Mouse (Mus musculus) neural tube, embryonic 15.5 days (tissue): ENCODE results near the gene Zic1. TPM values are rescaled to one million over a fixed set of nuclear protein-coding genes. Genes with fewer than 3 reads are reported as not detected.

Experiments
- ATAC-seq: fragments of 200-750 bp; cut with Nextera tagmentation; 2 replicates; pipeline ENCODE4 v1.8.0; 2017; ENCODE audit warnings: mild to moderate bottlenecking, moderate TSS enrichment, moderate library complexity; ENCODE audit not compliant: low FRiP score
- H3K27ac ChIP-seq: fragments of 300-500 bp; sonication (generic); replicated peaks from 2 replicates; pipeline ENCODE4 v1.5.1; 2015; ENCODE audit warnings: mild to moderate bottlenecking, inconsistent platforms
- H3K27me3 ChIP-seq: fragments of 300-500 bp; sonication (generic); replicated peaks from 2 replicates; pipeline ENCODE4 v1.6.1; 2015; ENCODE audit warnings: inconsistent platforms
- H3K36me3 ChIP-seq: fragments of 300-500 bp; sonication (generic); 2 replicates; pipeline ENCODE4 v1.6.1; 2015; ENCODE audit warnings: inconsistent platforms
- H3K4me1 ChIP-seq: fragments of 300-500 bp; sonication (generic); 2 replicates; pipeline ENCODE4 v1.6.1; 2015; ENCODE audit warnings: inconsistent platforms
- H3K4me2 ChIP-seq: fragments of 300-500 bp; sonication (generic); 2 replicates; pipeline ENCODE4 v1.6.1; 2015; ENCODE audit warnings: inconsistent platforms, mild to moderate bottlenecking, moderate library complexity
- H3K4me3 ChIP-seq: fragments of 300-500 bp; sonication (generic); replicated peaks from 2 replicates; pipeline ENCODE4 v1.5.1; 2015; ENCODE audit warnings: mild to moderate bottlenecking, inconsistent platforms
- H3K9ac ChIP-seq: fragments of 300-500 bp; sonication (generic); replicated peaks from 2 replicates; pipeline ENCODE4 v1.6.1; 2015; ENCODE audit warnings: mild to moderate bottlenecking, inconsistent platforms
- H3K9me3 ChIP-seq: fragments of 300-500 bp; sonication (generic); replicated peaks from 2 replicates; pipeline ENCODE4 v1.6.1; 2016; ENCODE audit warnings: inconsistent platforms
- WGBS: fragments of 180-500 bp; shearing (Covaris S2); methylation state at CpG from one replicate; pipeline ENCODE4 v1.1.7; 2015; ENCODE audit warnings: mixed read lengths; 5-methylcytosine and 5-hydroxymethylcytosine counted together
- polyA plus RNA-seq: library from polyadenylated mRNA; unstranded; fragments of >200 nt; fragmentation: Nextera tagmentation; extraction: Ambion mirVana; gene quantifications from 2 replicates; pipeline ENCODE4 v1.2.1, GENCODE M21; 2015

The Zic1 gene
- polyA plus RNA-seq, 1 experiment from 2014 or later = 13.2 TPM

DNA sequence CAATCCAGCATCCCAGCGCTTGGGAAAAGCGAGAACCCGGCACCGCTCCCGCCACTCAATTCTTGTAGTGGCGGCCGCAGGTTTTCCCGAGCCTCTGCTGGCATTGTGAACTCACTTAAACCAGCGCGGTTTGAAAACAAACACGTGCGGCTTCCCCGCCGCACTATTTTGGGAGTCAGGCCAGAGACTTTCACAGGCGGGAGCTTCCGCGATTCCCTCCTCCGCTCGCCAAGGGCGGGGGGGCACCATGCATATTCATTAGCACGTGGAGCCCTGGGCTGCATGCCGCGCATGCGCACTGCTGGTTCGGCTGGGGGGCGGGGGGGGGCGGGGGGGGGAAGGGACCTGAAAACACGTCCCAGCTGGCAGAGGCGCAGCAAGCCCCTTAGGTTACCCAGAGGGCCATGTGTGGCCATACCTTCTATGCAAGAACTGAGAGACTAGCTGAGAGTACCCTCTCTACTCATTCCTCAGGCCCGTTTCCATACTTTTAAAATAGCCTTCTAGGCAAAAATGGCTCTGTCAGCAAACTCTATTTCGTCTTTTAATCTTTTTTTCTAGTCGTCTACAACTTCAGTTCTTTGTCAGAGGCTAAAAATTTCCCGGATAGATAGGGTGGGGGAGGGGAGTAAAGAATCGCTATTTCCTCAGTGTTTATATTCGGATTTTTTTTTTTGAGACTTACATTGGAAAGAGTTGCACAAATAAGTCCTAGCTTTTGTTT lies 9.8 kb downstream of the Zic1 start:
- H3K4me2 ChIP-seq = peak overlapping the region; percentile 59
- H3K9me3 ChIP-seq = no peaks in the 10 kb centered on the region
- H3K4me3 ChIP-seq = peak overlapping the region; percentile 34
- H3K36me3 ChIP-seq = no peaks in the 10 kb centered on the region
- H3K9ac ChIP-seq = 0 out of 2 replicates have a peak overlapping the region, but pooled peaks have one; percentile 32
- H3K4me1 ChIP-seq = peaks cover 18% of the 10 kb centered on the region
- ATAC-seq = peak; percentile 78
- under 1% methylated on average over 34 of the region's 35 CpGs for WGBS
- H3K27ac ChIP-seq = peak overlapping the region; percentile 78
- H3K27me3 ChIP-seq = peaks cover 30% of the 10 kb centered on the region

DNA sequence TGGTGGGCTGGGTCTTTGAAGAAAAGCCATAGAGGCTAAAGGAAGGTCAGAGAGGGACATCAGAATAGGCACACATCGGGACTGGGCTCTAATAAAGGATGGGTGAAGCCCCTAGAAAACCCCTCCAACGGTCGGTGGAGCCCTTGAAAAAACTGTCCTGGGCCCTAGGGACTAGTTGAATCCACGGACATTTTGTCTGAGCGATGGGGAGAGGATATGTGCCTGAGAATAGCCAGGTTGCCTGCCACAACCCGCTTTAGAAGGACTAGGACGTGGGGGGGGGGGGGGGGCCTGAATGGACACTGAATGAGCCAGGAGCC lies 10.4 kb downstream of the Zic1 start:
- H3K4me3 ChIP-seq = peak overlapping the region; percentile 34
- ATAC-seq = peak; percentile 6; the same call in 1 of the 2 replicates
- H3K4me1 ChIP-seq = peaks cover 18% of the 10 kb centered on the region
- H3K9me3 ChIP-seq = no peaks in the 10 kb centered on the region
- WGBS = 0% methylated on average over 7 of the region's 7 CpGs
- no peaks in the 10 kb centered on the region for H3K36me3 ChIP-seq
- H3K9ac ChIP-seq = 0 out of 2 replicates have a peak overlapping the region, but pooled peaks have one; percentile 32
- peak overlapping the region; percentile 59 for H3K4me2 ChIP-seq
- H3K27me3 ChIP-seq = peaks cover 30% of the 10 kb centered on the region
- peak overlapping the region; percentile 75 for H3K27ac ChIP-seq

DNA sequence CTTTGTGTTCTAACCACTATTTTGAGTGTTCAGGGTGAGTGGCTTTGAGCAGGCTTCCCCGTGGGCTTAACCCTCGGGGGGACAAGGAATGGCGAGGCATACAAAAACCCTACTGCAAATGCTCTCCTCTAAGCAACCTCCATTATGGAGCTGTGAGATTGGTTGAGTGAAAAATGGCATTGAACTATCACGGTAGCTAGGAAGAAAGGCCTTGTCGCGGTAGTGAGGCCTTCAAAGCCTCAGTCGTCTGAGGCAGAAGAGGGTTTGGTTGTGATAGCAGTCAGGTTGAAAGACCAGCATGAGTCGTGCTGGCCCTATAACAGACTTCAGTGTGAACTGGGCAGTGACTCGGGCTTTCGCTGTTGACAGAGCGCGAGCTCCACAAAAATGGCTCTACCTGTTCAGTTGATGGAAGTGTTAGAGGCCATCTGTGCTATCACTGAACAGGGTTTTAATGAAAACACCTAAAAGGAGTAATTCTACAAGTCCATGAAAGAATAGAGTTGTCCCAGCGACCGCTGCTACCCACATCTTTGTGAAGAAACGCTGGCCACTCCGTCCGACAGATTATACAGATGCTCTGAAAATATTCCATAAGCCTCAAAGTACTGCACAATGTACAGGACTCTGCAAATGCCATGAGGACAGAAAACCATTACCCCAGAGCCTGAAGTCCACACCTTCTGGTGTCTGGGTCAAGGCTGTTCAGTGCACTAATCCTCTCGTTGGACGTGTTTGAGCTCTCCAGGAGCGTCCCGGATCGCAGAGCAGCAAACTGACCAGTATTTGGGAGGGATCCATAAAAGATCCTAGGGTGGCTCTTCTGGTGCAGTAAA lies 11.0 kb downstream of the Zic1 start:
- H3K4me1 ChIP-seq = peaks cover 18% of the 10 kb centered on the region
- H3K9ac ChIP-seq = 0 out of 2 replicates have a peak overlapping the region, but pooled peaks have one; percentile 24
- peak overlapping the region; percentile 59 for H3K4me2 ChIP-seq
- no peaks in the 10 kb centered on the region for H3K36me3 ChIP-seq
- ATAC-seq = no peak
- H3K9me3 ChIP-seq = no peaks in the 10 kb centered on the region
- 11% methylated on average over 22 of the region's 22 CpGs for WGBS
- peak overlapping the region; percentile 34; the same call in 1 of the 2 replicates for H3K4me3 ChIP-seq
- peak overlapping the region; percentile 75 for H3K27ac ChIP-seq
- H3K27me3 ChIP-seq = peaks cover 30% of the 10 kb centered on the region

DNA sequence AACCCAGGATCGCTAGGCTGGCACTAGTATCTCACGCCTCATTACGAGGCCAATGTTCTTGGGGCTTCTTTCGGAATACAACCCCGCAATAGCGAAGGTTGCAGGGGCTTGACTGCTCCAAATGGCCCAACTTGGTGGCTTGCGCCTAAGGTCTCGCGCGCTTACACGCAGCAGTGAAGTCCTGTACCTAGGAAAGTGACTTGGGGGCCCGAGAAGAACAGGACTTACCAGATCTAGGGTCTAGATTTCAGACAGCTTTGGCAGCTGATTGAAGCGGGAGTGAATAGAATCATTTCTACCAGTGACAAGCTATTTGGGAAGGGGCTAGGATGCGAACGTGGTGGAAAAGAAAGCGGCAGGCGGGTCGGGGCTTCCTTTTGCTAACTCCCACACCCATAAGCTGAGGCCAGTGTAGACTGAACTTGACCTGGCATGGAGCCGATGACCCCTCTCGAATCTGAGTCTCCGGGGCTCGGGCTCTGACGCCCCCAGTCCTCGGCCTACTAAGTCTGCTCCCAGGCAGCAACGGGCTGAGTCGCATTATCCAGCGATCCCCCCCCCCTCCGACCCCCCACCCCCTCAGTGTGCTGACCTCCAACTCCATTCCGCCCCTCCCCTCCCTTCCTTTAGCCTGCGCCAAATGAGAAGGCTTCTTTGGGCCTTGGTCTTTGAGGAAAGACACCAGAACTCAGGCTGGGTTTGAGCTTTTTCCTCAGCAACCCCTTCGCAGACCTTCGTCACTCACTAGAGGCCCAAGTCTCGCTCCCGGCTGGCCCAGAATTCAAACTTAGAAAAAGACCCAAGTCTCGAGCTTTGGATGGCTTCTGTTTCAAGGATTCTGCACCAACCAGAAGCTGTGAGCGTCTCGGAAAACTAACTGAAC lies 11.8 kb downstream of the Zic1 start:
- H3K27ac ChIP-seq = peak overlapping the region; percentile 75
- H3K9me3 ChIP-seq = no peaks in the 10 kb centered on the region
- H3K27me3 ChIP-seq = peaks cover 27% of the 10 kb centered on the region

DNA sequence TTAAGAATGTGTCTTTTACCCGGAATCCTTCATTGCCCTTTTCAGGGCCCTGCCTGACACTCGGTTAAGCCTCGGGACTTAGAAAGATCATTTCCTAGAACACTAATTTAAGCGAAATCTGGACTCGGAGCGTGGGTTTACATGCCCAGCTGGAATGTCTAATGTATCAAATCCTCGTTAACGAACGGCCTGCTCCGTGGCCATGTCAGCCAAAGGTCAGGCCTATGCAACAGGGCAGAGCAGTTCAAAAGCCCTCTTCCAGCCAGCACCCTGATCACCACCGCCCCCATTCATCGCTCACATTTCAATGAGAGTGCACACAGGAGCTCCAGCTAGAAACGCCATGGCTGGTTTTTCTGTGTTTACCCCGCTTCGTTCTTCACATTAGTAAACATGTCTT lies 12.8 kb downstream of the Zic1 start:
- H3K4me3 ChIP-seq = no peak overlapping the region
- peaks cover 27% of the 10 kb centered on the region for H3K27me3 ChIP-seq
- peak overlapping the region; percentile 59 for H3K4me2 ChIP-seq
- peak overlapping the region; percentile 75 for H3K27ac ChIP-seq
- H3K4me1 ChIP-seq = peaks cover 18% of the 10 kb centered on the region
- H3K9ac ChIP-seq = no peak overlapping the region
- ATAC-seq = no peak
- WGBS = 4% methylated on average over 15 of the region's 15 CpGs
- H3K9me3 ChIP-seq = no peaks in the 10 kb centered on the region
- H3K36me3 ChIP-seq = no peaks in the 10 kb centered on the region

More for the DNA sequence above, 11.8 kb downstream of the Zic1 start:
- peak overlapping the region; percentile 10; the same call in 1 of the 2 replicates for H3K4me3 ChIP-seq
- H3K9ac ChIP-seq = peak overlapping the region; percentile 24; the same call in 1 of the 2 replicates
- no peaks in the 10 kb centered on the region for H3K36me3 ChIP-seq
- WGBS = 8% methylated on average over 37 of the region's 37 CpGs
- peak overlapping the region; percentile 59 for H3K4me2 ChIP-seq
- H3K4me1 ChIP-seq = peaks cover 18% of the 10 kb centered on the region
- no peak for ATAC-seq

DNA sequence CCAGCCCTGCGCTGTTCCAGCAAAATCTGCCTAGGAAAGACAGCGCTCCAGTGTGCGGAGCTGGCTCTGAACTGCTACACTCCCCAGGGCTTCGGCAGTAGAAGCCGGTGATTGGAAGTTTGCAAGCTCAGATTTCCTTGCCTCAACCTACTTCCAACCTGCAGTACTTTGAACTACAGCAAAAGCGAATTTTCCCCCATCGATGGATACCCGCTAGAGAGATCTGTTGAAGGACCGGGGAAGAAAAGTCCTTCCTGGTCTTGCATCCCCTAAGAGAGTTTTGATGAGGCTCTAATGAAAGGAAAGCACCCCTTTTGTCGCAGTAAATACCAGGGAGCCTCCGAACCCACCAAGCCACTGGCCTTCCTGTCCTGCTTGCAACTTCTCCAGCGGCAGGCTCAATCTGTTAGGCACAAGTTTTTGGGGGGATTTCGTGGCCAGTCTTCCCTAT lies 13.6 kb downstream of the Zic1 start:
- Histone ChIP-seq H3K9me3 (no peaks in the 10 kb centered on the region), H3K36me3 (no peaks in the 10 kb centered on the region), H3K4me3 (no peak overlapping the region), H3K4me2 (peak overlapping the region; percentile 59), H3K27ac (peak overlapping the region; percentile 75), H3K27me3 (peaks cover 27% of the 10 kb centered on the region), H3K9ac (no peak overlapping the region), H3K4me1 (peaks cover 18% of the 10 kb centered on the region)
- WGBS = 9% methylated on average over 13 of the region's 13 CpGs
- no peak for ATAC-seq

DNA sequence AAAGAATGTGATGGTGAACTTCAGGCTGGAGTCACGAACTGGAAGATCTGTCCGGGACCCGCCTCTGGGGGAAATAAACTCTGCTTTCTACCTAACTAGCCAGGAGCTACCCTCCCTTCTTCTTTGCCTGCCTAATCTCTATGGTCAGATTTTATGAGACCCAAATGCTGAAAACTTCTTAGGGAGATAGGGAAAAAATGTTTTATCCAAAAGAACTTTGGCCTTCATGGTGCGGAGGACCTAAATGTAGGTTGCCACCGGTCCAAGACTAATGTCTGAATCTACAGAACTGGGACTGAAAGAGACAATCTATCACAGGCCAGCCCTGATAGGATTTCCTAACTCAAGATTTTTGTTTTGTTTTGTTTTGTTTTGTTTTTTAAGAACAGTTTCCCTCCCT lies 14.2 kb downstream of the Zic1 start:
- Histone ChIP-seq H3K36me3 (no peaks in the 10 kb centered on the region), H3K9ac (no peak overlapping the region), H3K27ac (peak overlapping the region; percentile 54), H3K4me1 (peaks cover 18% of the 10 kb centered on the region), H3K4me2 (peak overlapping the region; percentile 47), H3K9me3 (no peaks in the 10 kb centered on the region), H3K4me3 (peak overlapping the region; percentile 16), H3K27me3 (peaks cover 20% of the 10 kb centered on the region)
- no peak for ATAC-seq
- 9% methylated on average over 5 of the region's 5 CpGs for WGBS

DNA sequence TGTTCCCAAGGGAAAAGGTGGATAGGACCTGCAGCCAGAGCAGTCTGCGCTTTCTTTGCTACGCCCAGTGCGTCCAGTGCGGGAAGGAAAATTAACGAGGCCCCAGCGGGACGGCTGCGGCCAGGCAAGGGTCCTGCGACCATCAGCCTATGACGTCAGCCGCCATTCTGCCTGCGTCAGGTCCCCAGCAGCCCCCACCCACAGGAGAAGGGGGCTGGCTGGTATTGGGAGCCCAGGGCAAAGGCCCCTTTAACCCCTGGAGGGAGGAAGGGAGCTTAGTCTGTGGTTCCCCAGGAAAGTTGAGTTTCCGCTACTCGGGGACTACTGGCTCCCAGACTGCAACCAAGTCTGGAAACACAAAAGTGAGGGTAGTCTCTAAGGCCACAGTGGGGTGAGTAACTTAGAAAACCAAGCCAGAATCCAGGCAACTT lies 14.7 kb downstream of the Zic1 start:
- Histone ChIP-seq H3K4me1 (peaks cover 15% of the 10 kb centered on the region), H3K36me3 (no peaks in the 10 kb centered on the region), H3K27ac (peak overlapping the region; percentile 54), H3K4me3 (peak overlapping the region; percentile 16), H3K9me3 (no peaks in the 10 kb centered on the region), H3K4me2 (peak overlapping the region; percentile 47), H3K9ac (no peak overlapping the region), H3K27me3 (peaks cover 19% of the 10 kb centered on the region)
- 3% methylated on average over 14 of the region's 14 CpGs for WGBS
- peak; percentile 46 for ATAC-seq

DNA sequence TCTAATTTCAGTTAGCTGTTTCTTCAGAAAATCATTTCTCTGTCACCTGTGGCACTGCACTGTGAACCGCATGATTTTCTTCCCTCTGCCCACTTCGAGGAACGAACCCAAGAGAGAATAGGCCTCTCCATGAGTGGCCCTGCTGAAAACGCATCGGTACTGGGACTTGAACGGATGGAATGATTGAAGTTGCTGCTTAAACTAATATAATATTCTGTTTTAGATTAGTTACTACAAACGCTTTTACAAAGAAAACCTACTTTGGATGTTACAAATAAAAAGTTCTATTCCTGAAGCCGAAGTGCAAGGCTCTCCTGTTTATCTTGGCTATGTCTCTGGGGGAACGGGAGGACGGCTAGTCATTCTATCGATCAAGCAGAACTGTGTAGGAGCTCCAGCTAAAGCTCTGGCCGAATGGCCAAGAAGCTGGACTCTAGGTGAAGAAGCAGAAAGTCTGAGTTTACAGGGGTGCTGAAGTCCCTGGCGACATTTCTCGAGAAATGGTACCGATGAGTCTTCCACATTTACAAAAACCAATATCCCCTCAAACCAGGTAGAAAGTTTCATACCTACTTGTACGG lies 15.3 kb downstream of the Zic1 start:
- Histone ChIP-seq H3K27ac (peak overlapping the region; percentile 54), H3K27me3 (peaks cover 19% of the 10 kb centered on the region), H3K36me3 (no peaks in the 10 kb centered on the region), H3K9ac (no peak overlapping the region), H3K4me2 (peak overlapping the region; percentile 47), H3K9me3 (no peaks in the 10 kb centered on the region), H3K4me3 (peak overlapping the region; percentile 16), H3K4me1 (peaks cover 10% of the 10 kb centered on the region)
- no peak for ATAC-seq
- WGBS = 3% methylated on average over 16 of the region's 16 CpGs

DNA sequence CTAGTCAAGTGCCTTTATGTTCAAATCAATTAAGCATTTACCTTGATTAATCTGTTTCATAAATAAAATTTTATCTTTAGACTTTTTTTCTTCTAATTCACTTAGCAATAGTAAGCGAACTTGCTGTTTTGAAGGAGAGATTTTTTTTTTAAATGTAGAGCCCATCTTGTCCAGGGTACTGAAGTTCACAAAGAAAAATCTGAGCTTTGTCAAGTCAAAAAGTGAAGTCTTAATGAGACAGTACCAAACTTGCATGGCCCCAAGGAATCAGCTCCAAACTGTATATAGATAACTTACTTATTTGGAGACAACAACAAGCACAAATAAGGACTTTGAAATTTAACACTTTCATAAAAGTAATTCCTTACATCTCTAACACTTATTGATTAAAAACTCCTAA lies 16.9 kb downstream of the Zic1 start:
- no peak overlapping the region for H3K4me3 ChIP-seq
- no peak overlapping the region for H3K4me2 ChIP-seq
- no peaks in the 10 kb centered on the region for H3K36me3 ChIP-seq
- ATAC-seq = no peak
- no peak overlapping the region for H3K9ac ChIP-seq
- H3K4me1 ChIP-seq = no peaks in the 10 kb centered on the region; the same call in 1 of the 2 replicates
- WGBS = 46% methylated on average over 1 of the region's 1 CpGs
- no peak overlapping the region for H3K27ac ChIP-seq
- H3K27me3 ChIP-seq = peaks cover 15% of the 10 kb centered on the region
- no peaks in the 10 kb centered on the region for H3K9me3 ChIP-seq

DNA sequence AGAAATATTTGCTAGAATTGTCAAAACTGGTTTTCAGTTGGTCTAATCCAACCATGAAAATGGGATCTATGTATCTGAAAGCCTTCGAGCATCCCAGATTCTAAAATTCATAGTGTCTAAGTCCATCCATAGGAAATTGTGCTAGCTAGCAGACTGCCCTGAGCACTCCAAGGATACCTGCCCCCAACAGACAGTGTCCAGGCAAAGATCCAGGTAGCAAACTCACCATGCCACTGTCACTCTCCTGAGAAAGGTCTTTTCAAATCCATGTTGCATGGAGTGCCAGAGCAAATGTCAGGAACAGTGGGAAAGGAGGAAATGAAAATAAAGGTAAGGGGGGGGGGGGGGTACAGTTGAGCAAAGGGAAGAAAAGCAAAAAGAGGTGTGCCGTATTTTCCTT lies 18.0 kb downstream of the Zic1 start:
- Histone ChIP-seq H3K27me3 (peaks cover 15% of the 10 kb centered on the region), H3K4me1 (no peaks in the 10 kb centered on the region; the same call in 1 of the 2 replicates), H3K27ac (no peak overlapping the region), H3K4me3 (no peak overlapping the region), H3K9ac (no peak overlapping the region), H3K36me3 (no peaks in the 10 kb centered on the region), H3K9me3 (no peaks in the 10 kb centered on the region), H3K4me2 (no peak overlapping the region)
- 90% methylated on average over 2 of the region's 2 CpGs for WGBS
- ATAC-seq = no peak
